Mouse (Mus musculus): ENCODE data around the gene Xab2. TPM values are rescaled to one million over a fixed set of nuclear protein-coding genes. Genes with fewer than 3 reads are reported as not detected.
A peak's percentile ranks its signal among the peaks of the same experiment; 100 is the strongest.

The Xab2 gene
- total RNA-seq, 1 experiment, result 76.0 TPM

DNA sequence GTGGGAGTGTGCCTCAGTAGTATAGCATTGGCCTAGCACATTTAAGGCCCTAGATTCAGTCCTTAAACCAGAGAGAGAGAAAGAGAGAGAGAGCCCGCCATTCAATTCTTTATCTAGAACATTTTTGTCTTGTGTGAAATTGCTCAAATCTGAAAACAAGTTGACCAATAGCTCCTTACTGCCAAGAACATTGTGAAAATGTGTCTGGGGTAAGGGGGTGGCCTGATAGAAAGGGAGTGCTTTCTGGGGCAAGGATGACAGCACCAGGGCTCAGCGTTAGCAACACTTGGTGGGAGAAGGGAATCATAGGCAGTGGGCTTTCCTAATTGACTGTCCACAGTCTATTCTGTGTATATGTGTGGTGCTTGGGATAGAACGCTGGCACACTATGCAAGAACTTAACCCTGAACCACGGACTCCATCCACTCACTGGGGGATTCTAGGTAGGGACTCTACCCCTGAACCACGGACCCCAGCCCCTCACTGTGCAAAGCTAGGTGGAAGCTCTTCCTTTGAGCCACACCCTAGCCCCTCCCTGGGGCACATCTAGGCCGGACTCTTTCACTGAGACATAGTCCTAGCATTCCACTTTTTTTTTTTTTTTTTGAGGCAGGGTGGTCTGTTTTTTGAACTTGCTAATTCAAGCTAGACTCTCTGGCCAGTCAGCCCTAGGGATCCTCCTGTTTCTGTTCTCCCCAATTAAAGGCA lies 25.9 kb upstream of the Xab2 start:
- DNase-seq (ENCODE audit: low read depth, low spot score), result no peak
- Histone ChIP-seq H3K36me3 (ENCODE audit: control insufficient read depth, insufficient read depth, low read length, poor library complexity, severe bottlenecking) (peaks cover 3% of the 10 kb centered on the region; the same call in 1 of the 2 replicates), H3K27ac (ENCODE audit: insufficient read depth, low read depth, low read length, poor library complexity, severe bottlenecking) (no peak overlapping the region), H3K9me3 (ENCODE audit: control insufficient read depth, insufficient read depth, low read depth, low read length) (no peaks in the 10 kb centered on the region), H3K4me1 (ENCODE audit: control insufficient read depth in 2 of 2, insufficient read depth in 2 of 2, low read length in 2 of 2, poor library complexity in 1 of 2) (peaks cover 0 to 13% of the 10 kb centered on the region in 2 experiments; a peak in 3 of 4 replicates), H3K4me3 (ENCODE audit: insufficient read depth in 1 of 2, low read depth in 1 of 2, low read length in 2 of 2, poor library complexity in 1 of 2, severe bottlenecking in 1 of 2) (no peak overlapping the region), H3K9ac (ENCODE audit: insufficient read depth, low read depth, low read length, poor library complexity, severe bottlenecking) (no peak overlapping the region)
- no peak for TF ChIP-seq ZC3H11A (IDR thresholded peaks at IDR 0.05; ENCODE audit: borderline replicate concordance, low read depth, low read length)
- no peak for TF ChIP-seq ZNF384 (IDR thresholded peaks at IDR 0.05; ENCODE audit: low read depth, low read length)
- TF ChIP-seq CHD2 (IDR thresholded peaks at IDR 0.05; ENCODE audit: low read depth, low read length), result no peak
- no peak for TF ChIP-seq MAFK (IDR thresholded peaks at IDR 0.05; ENCODE audit: insufficient read depth, low read depth, low read length)
- no peak for TF ChIP-seq HCFC1 (IDR thresholded peaks at IDR 0.05; ENCODE audit: borderline replicate concordance, insufficient read depth, low read length)
- in situ Hi-C loops (cut with MboI; ENCODE audit: low sequenced_read_pairs in 2 of 2, unreplicated experiment in 2 of 2), result no loop called here

DNA sequence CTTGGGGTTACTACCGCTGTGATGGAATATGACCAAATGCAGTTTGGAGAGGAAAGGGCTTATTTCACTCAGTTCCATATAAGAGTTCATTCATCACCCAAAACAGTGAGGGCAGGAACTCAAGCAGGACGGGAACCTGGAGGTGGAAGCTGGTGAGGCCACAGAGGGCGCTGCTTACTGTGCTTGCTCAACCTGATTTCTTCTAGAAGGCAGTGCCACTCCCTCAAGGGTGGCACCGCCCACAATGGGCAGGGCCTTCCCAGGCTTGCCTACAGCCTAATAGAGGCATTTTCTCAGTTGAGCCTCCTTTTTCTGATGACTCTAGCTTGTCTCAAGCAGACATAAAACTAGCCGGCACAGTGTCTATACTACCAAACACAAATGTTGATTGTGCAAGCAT lies 24.7 kb upstream of the Xab2 start:
- TF ChIP-seq CHD2 (IDR thresholded peaks at IDR 0.05; ENCODE audit: low read depth, low read length) (no peak), ZC3H11A (IDR thresholded peaks at IDR 0.05; ENCODE audit: borderline replicate concordance, low read depth, low read length) (no peak), HCFC1 (IDR thresholded peaks at IDR 0.05; ENCODE audit: borderline replicate concordance, insufficient read depth, low read length) (no peak), MAFK (IDR thresholded peaks at IDR 0.05; ENCODE audit: insufficient read depth, low read depth, low read length) (peak; percentile 39; the same call in 1 of the 2 replicates)
- Histone ChIP-seq H3K9me3 (ENCODE audit: control insufficient read depth, insufficient read depth, low read depth, low read length) (no peaks in the 10 kb centered on the region), H3K27ac (ENCODE audit: insufficient read depth, low read depth, low read length, poor library complexity, severe bottlenecking) (no peak overlapping the region), H3K4me3 (ENCODE audit: insufficient read depth in 1 of 2, low read depth in 1 of 2, low read length in 2 of 2, poor library complexity in 1 of 2, severe bottlenecking in 1 of 2) (peak overlapping the region; percentile 44 to 55), H3K9ac (ENCODE audit: insufficient read depth, low read depth, low read length, poor library complexity, severe bottlenecking) (peak overlapping the region; percentile 61; the same call in 1 of the 2 replicates), H3K36me3 (ENCODE audit: control insufficient read depth, insufficient read depth, low read length, poor library complexity, severe bottlenecking) (peaks cover 8% of the 10 kb centered on the region; the same call in 1 of the 2 replicates), H3K4me1 (ENCODE audit: control insufficient read depth in 2 of 2, insufficient read depth in 2 of 2, low read length in 2 of 2, poor library complexity in 1 of 2) (peaks cover 0 to 13% of the 10 kb centered on the region in 2 experiments; a peak in 3 of 4 replicates)
- no peak for DNase-seq (ENCODE audit: low read depth, low spot score)
- in situ Hi-C loops (cut with MboI; ENCODE audit: low sequenced_read_pairs in 2 of 2, unreplicated experiment in 2 of 2), result no loop called here

DNA sequence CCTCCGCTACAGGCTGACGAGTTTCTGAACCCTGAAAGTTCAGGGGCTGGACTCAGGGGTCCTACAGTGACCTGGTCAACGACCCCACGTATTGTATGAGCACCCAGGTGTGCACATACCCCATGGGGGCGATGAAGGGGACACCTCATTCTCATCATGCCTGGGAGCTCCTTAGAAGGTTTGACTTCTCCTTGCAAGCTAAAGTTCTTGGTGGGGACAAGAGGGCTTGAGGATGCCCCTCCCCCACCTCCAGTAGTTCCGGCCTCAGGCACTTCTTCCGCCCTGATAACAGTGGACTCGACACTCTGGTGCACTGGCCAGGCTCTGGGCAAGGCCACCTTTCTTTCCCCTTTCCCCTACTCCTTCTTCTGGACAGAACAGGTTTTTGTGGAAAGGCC lies 10.4 kb upstream of the Xab2 start:
- H3K4me3 ChIP-seq (ENCODE audit: insufficient read depth in 1 of 2, low read depth in 1 of 2, low read length in 2 of 2, poor library complexity in 1 of 2, severe bottlenecking in 1 of 2), result peak overlapping the region; percentile 75 to 99
- no peak for DNase-seq (ENCODE audit: low read depth, low spot score)
- H3K9ac ChIP-seq (ENCODE audit: insufficient read depth, low read depth, low read length, poor library complexity, severe bottlenecking), result peak overlapping the region; percentile 74
- H3K4me1 ChIP-seq (ENCODE audit: control insufficient read depth in 2 of 2, insufficient read depth in 2 of 2, low read length in 2 of 2, poor library complexity in 1 of 2), result no peaks in the 10 kb centered on the region
- no peaks in the 10 kb centered on the region for H3K9me3 ChIP-seq (ENCODE audit: control insufficient read depth, insufficient read depth, low read depth, low read length)
- TF ChIP-seq ZC3H11A (IDR thresholded peaks at IDR 0.05; ENCODE audit: borderline replicate concordance, low read depth, low read length) (no peak), CHD2 (IDR thresholded peaks at IDR 0.05; ENCODE audit: low read depth, low read length) (no peak), MAFK (IDR thresholded peaks at IDR 0.05; ENCODE audit: insufficient read depth, low read depth, low read length) (no peak), ZNF384 (IDR thresholded peaks at IDR 0.05; ENCODE audit: low read depth, low read length) (no peak), HCFC1 (IDR thresholded peaks at IDR 0.05; ENCODE audit: borderline replicate concordance, insufficient read depth, low read length) (no peak)
- H3K36me3 ChIP-seq (ENCODE audit: control insufficient read depth, insufficient read depth, low read length, poor library complexity, severe bottlenecking), result peaks cover 22% of the 10 kb centered on the region; the same call in 1 of the 2 replicates
- in situ Hi-C loops (cut with MboI; ENCODE audit: low sequenced_read_pairs in 2 of 2, unreplicated experiment in 2 of 2), result no loop called here
- no peak overlapping the region for H3K27ac ChIP-seq (ENCODE audit: insufficient read depth, low read depth, low read length, poor library complexity, severe bottlenecking)

DNA sequence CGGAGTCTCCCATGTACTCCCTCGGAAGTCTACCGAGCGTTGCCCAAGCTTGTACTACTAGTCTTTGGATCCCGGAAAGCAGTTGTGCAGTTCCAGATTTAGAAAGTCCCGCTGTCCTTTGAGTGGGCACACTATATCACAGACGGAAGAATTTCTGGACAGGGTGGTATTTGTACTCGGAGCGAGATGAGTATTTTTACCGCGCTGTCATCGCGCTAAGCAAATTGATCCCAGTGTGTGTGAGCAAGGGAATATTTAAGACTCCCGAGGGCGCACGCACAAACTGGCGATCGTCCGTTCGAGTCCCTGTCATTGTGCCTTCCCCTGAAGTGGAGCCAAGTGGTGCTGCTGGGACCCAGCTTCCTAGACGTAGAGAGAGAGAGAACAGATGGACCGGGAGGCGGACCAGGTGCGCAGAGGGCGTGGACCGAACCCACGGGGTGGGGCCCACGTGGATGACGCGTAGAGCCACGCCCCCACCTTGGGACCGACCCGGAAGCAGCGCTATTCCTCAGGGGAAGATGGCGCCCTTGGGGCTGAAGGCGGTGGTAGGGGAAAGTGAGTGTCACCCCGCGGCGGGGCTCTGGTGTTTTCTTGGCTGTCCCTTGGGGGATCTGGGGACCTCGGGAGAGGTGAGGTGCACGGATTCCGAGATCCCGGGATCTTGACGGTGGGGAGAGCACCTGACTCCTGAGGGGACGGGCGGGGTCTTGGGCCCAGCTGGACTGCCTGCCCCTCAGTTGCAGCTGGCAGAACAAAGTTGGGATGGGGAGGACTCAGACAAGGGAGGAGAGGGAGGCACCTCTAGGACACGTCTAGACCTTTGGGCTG lies 9.7 kb upstream of the Xab2 start, which contains the start of gene Stxbp2:
Stxbp2 (plus strand) TSS at position 309 of the 831 bp plus-strand sequence.
- in situ Hi-C loops (cut with MboI; ENCODE audit: low sequenced_read_pairs in 2 of 2, unreplicated experiment in 2 of 2), result no loop called here
- H3K27ac ChIP-seq (ENCODE audit: insufficient read depth, low read depth, low read length, poor library complexity, severe bottlenecking), result no peak within 1 kb of the TSS
- TF ChIP-seq ZC3H11A (IDR thresholded peaks at IDR 0.05; ENCODE audit: borderline replicate concordance, low read depth, low read length) (peak; percentile 6; the same call in 1 of the 2 replicates), ZNF384 (IDR thresholded peaks at IDR 0.05; ENCODE audit: low read depth, low read length) (no peak)

More for the DNA sequence above, 9.7 kb upstream of the Xab2 start, which contains the start of gene Stxbp2:
- H3K4me3 ChIP-seq (ENCODE audit: insufficient read depth in 1 of 2, low read depth in 1 of 2, low read length in 2 of 2, poor library complexity in 1 of 2, severe bottlenecking in 1 of 2), result peak within 1 kb of the TSS; percentile 75 to 99
- peak; percentile 67 for DNase-seq (ENCODE audit: low read depth, low spot score)
- H3K4me1 ChIP-seq (ENCODE audit: control insufficient read depth in 2 of 2, insufficient read depth in 2 of 2, low read length in 2 of 2, poor library complexity in 1 of 2), result no peaks in the 10 kb centered on the region
- peak within 1 kb of the TSS; percentile 74 for H3K9ac ChIP-seq (ENCODE audit: insufficient read depth, low read depth, low read length, poor library complexity, severe bottlenecking)
- H3K9me3 ChIP-seq (ENCODE audit: control insufficient read depth, insufficient read depth, low read depth, low read length), result no peaks in the 10 kb centered on the region
- peaks cover 17% of the 10 kb centered on the region; the same call in 1 of the 2 replicates for H3K36me3 ChIP-seq (ENCODE audit: control insufficient read depth, insufficient read depth, low read length, poor library complexity, severe bottlenecking)
